Mouse (Mus musculus): Measurements from ENCODE around the gene Ak5.

DNA sequence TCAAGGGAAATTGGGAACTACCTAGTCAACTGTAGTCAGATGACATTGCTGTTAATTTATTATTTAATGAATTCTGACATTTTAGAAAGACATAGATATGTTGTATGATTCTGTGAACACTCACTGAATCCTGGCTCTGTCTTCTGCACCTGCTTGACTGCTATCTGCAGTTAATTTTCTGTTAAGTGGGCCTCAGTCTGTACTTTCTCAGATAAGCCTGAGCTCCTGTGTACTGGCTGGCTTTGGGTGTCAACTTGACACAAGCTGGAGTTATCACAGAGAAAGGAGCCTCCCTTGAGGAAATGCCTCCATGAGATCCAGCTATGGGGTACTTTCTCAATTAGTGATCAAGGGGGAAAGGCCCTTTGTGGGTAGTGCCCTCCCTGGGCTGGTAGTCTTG lies 118.1 kb downstream of the Ak5 start:
- TF ChIP-seq POLR2A (IDR thresholded peaks at IDR 0.05; ENCODE audit: low read depth, low read length): no peak
- TF ChIP-seq CTCF (conservative IDR thresholded peaks at IDR 0.05; ENCODE audit: insufficient read depth, insufficient read length, low read depth, low read length): no peak
